Mouse (Mus musculus) left cerebral cortex, adult 8-10 months (tissue): ENCODE results near the gene Nde1. TPM values are rescaled to one million over a fixed set of nuclear protein-coding genes. Genes with fewer than 3 reads are reported as not detected.

Experiments used
- DNase-seq, 2 experiments: peaks; one replicate each; pipeline ENCODE4 v3.0.0; 2022; ENCODE audit warnings: low spot score in 2 of 2
- microRNA-seq, 2 experiments: library from miRNA; unstranded; fragments of <30 nt; microRNA quantifications; one replicate each; pipeline ENCODE4 v1.2.0; 2022
- total RNA-seq, 4 experiments: library from RNA; stranded (reverse); gene quantifications; 2 replicates each; pipeline ENCODE4 v1.2.4; 2022

The Nde1 gene
- total RNA-seq, 4 experiments from 2014 or later, result 14.8 to 22.3 (median 17.7) TPM

GRCm38 (mm10) chr16:14160941-14161340, 2.1 kb upstream of the Nde1 start:
- DNase-seq, result no peak

- DNase-seq, result no peak
Observed at GRCm38 (mm10) chr16:14163731-14164130, 656 bp downstream of the Nde1 start.

DNA sequence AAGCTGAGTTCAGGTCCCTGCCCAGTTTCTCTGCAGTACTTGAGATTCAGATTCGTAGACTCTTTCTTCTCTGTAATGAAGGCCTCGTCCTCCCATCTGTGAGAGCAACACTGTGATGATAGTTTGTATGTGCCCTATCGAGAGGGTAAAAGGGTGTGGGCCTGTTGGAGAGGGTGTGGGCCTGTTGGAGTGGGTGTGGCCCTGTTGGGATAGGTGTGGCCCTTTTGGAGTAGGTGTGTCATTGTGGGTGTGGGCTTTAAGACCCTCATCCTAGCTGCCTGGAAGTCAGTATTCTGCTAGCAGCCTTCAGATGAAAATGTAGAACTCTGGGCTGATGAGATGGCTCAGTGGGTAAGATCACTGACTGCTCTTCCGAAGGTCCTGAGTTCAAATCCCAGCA, 3.4 kb downstream of the Nde1 start:
- no peak for DNase-seq

DNA sequence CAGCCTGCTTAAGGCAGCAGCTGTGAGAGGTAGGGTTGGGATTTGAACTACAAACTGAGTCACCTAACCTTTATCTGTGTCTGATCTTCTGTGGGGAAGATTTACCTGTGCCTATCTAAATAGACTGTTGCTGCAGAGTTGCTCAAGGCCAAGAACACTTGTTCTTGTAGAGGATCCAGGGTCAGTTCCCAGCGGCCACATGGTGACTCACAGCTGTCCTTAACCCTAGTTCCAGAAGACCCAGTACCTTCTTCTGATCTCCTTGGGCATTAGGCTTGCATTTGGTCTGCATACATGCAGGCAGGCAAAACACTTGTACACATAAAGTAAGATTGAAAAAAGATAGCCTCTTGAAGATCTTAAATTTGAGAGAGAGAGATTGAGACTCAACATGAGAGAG, 6.6 kb downstream of the Nde1 start:
- no peak for DNase-seq

DNA sequence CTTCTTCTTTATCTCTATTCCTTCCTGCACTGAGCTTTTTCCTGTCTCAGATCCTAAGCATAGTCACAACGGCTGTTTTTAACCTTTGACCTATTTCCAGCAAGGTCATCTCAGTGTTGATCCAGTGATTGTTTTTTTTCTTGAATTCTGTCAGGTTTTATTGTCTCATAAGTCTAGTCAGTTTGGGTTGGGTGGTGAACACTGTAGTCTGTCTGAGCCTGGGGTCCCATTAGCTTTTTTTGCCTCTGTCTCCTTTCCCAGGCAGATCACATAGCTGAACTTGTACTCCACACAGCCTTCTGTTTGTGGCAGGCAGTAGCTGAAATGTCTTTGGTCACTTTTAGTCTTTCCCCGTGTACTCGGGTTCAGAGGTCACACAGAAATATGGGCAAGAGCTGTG, 15.0 kb downstream of the Nde1 start:
- no peak for DNase-seq

GRCm38 (mm10) chr16:14180163-14180733, 17.2 kb downstream of the Nde1 start:
- DNase-seq, result no peak

GRCm38 (mm10) chr16:14182360-14182759, 19.3 kb downstream of the Nde1 start:
- DNase-seq, result no peak

GRCm38 (mm10) chr16:14183856-14184255, 20.8 kb downstream of the Nde1 start:
- DNase-seq, result peak in 1 of 2 experiments; percentile 17

- DNase-seq, result no peak
Observed at GRCm38 (mm10) chr16:14185516-14185915, 22.4 kb downstream of the Nde1 start.

- DNase-seq, result no peak
Observed at GRCm38 (mm10) chr16:14194164-14194950, 31.3 kb downstream of the Nde1 start.

- peak in 1 of 2 experiments; percentile 37 for DNase-seq
Observed at GRCm38 (mm10) chr16:14195427-14195826, 32.4 kb downstream of the Nde1 start.

- no peak for DNase-seq
Observed at GRCm38 (mm10) chr16:14198798-14199197, 35.7 kb downstream of the Nde1 start.

DNA sequence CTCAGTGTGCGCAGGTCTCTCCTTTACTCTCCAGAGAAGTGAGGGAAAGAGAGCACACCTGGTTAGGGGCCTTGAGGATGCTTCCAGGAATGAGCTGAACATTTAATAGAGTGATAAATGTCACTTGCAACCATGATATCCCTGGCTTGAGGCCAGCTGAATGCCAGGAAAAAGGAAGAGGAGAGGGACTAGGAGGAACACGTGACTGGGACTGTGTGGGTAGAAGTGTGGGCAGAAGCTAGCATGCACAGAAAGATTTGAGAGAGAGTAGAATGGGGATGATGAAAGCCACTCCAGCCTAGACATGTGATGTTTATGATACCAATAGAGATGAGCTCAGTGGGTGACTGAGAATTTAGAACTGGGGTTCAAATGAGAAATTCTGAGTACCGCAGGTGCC, 52.1 kb downstream of the Nde1 start:
- peak; percentile 11 to 21 for DNase-seq

DNA sequence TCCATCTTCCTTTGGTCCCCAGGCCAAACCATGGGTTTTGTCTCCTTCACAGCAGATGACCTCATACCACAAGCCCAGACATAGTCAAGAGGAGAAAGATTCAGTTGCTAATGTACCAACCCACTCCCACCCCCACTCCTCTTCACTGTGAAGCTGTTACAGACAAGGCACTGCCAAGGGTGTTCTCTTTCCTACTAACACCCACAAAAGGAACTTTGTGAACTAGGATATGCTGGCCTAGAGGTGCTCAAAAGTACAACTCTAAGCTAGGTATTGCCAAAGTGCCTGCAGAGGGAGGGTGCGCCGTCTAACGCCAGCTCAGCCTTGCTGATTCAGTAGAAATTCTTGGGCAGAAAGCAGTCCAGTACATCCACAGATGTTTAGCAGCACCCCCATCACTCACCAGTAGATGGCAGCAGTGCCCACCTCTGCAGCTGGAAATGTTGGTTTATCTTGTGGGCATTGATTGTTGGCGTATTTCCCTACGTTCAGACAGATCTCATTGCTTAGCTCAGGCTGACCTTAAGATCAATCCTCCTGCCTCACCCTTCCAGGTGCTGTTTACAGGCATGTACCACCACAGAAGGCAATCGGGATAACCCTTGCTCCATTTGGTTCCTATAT, 74.1 kb downstream of the Nde1 start:
- peak; percentile 20 to 69 for DNase-seq

DNA sequence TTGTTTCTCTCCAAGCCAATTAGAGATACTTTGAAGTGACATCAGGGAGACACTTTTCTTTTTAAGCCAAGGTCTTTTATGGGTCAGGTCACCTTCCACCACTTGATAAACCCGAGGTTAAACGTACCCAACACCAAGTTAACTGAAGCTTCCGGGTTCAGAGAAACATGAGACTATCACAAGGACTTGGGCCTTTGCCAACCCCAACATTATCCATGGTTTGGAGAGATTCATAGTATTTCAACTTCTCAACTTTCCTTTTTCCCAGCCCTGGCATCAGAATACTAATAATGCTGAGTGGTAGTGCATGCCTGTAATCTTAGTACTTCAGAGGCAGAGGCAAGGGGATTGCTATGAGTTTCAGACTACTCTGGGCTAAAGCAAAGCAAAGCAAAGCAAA, 79.0 kb downstream of the Nde1 start:
- no peak for DNase-seq

Small RNA genes within 50 kb of the gene (microRNA-seq; reads per million reads assigned to microRNA genes)
- 0 reads per million in 2 experiments for gene Gm27671
- gene Mir484, result 1,088 to 1,321 reads per million in 2 experiments

Other genes starting within 250 kb of the Nde1 start
- 100 to 1,000 TPM; 258 to 289 (median 281) TPM for gene 2900011O08Rik, start 176.7 kb upstream of the Nde1 start, total RNA-seq
- gene Ifitm7, start 176.4 kb upstream of the Nde1 start, total RNA-seq, result 1 to 10 TPM; 1.3 to 2.5 (median 1.8) TPM
- gene Marf1, start 76 bp downstream of the Nde1 start, total RNA-seq, result 100 to 1,000 TPM; 135 to 173 (median 155) TPM
- gene Myh11, start 128.1 kb downstream of the Nde1 start, total RNA-seq, result 1 to 10 TPM; 3.3 to 5.0 (median 4.4) TPM
- 10 to 100 TPM; 45.9 to 51.1 (median 48.2) TPM for gene Fopnl, start 154.1 kb downstream of the Nde1 start, total RNA-seq
- gene Abcc1, start 198.3 kb downstream of the Nde1 start, total RNA-seq, result 10 to 100 TPM; 16.2 to 19.0 (median 18.6) TPM